Mouse (Mus musculus) CH12.LX (cell line): ENCODE data around the gene Hyal3. TPM values are rescaled to one million over a fixed set of nuclear protein-coding genes. Genes with fewer than 3 reads are reported as not detected.

Experiments
- DNase-seq: peaks from one replicate; pipeline ENCODE4 v3.0.0-alpha.2; 2013; ENCODE audit errors: extremely low read depth
- H3K27ac ChIP-seq: 2 replicates; pipeline ENCODE4 v1.5.1; 2012; ENCODE audit warnings: low read depth, mild to moderate bottlenecking, control low read depth, moderate library complexity; ENCODE audit not compliant: insufficient read depth
- H3K27me3 ChIP-seq: replicated peaks from 2 replicates; pipeline ENCODE3; 2012; ENCODE audit warnings: inconsistent platforms
- H3K36me3 ChIP-seq, 2 experiments: replicated peaks in 1 of 2; 2 replicates each; pipeline versions ENCODE3 to v1.6.1; 2012; ENCODE audit warnings: inconsistent platforms in 1 of 2, low read length in 1 of 2, mild to moderate bottlenecking in 1 of 2, mixed read lengths in 1 of 2, moderate library complexity in 1 of 2; ENCODE audit not compliant: control insufficient read depth in 1 of 2, insufficient read depth in 1 of 2
- H3K4me1 ChIP-seq, 2 experiments: 2 replicates each; pipeline ENCODE4 v1.6.1; 2012; ENCODE audit warnings: inconsistent platforms in 1 of 2, moderate library complexity in 1 of 2; ENCODE audit not compliant: insufficient read depth in 2 of 2, control insufficient read depth in 1 of 2
- H3K4me2 ChIP-seq: 2 replicates; pipeline ENCODE4 v1.6.1; 2012; ENCODE audit warnings: low read depth, mild to moderate bottlenecking, control low read depth; ENCODE audit not compliant: poor library complexity, insufficient read depth, severe bottlenecking
- H3K4me3 ChIP-seq, 3 experiments: fragments of 150-350 bp in 1 of 3; sonication (generic) in 1 of 3; replicated peaks in 1 of 3; 2 replicates each; pipeline versions ENCODE3 to v1.5.1; 2011 to 2012; ENCODE audit warnings: low read depth in 2 of 3, low read length in 2 of 3, mild to moderate bottlenecking in 2 of 3, moderate library complexity in 2 of 3, control low read depth in 1 of 3, improper control_type of control experiment in 1 of 3, inconsistent platforms in 1 of 3, mixed read lengths in 1 of 3; ENCODE audit not compliant: poor library complexity in 1 of 3
- H3K79me2 ChIP-seq: replicated peaks from 2 replicates; pipeline ENCODE4 v1.6.1; 2012; ENCODE audit warnings: mild to moderate bottlenecking, moderate library complexity; ENCODE audit not compliant: control insufficient read depth, poor library complexity, insufficient read depth, severe bottlenecking; ENCODE audit errors: extremely low read depth
- H3K9ac ChIP-seq: 2 replicates; pipeline ENCODE4 v1.6.1; 2012; ENCODE audit warnings: low read depth, mild to moderate bottlenecking, control low read depth, moderate library complexity; ENCODE audit not compliant: insufficient read depth
- H3K9me3 ChIP-seq: replicated peaks from 2 replicates; pipeline ENCODE3; 2012; ENCODE audit warnings: low read length, inconsistent platforms, mixed read lengths
- BHLHE40 ChIP-seq: IDR thresholded peaks from 2 replicates; pipeline ENCODE4 v1.6.1; 2011; ENCODE audit warnings: mild to moderate bottlenecking, low read depth, low read length, improper control_type of control experiment
- CHD1 ChIP-seq: IDR thresholded peaks from 2 replicates; pipeline ENCODE4 v1.6.1; 2012; ENCODE audit warnings: low read depth, low read length, improper control_type of control experiment, inconsistent platforms
- E2F4 ChIP-seq: IDR thresholded peaks from 2 replicates; pipeline ENCODE4 v1.6.1; 2011; ENCODE audit warnings: low read depth, low read length, improper control_type of control experiment; ENCODE audit not compliant: insufficient replicate concordance
- GABPA ChIP-seq: IDR thresholded peaks from 2 replicates; pipeline ENCODE4 v1.6.1; 2012; ENCODE audit warnings: low read depth, low read length, improper control_type of control experiment, inconsistent platforms; ENCODE audit not compliant: insufficient replicate concordance
- HCFC1 ChIP-seq: IDR thresholded peaks from 2 replicates; pipeline ENCODE4 v1.6.1; 2012; ENCODE audit warnings: low read depth, mild to moderate bottlenecking, inconsistent platforms, low read length, improper control_type of control experiment
- IRF4 ChIP-seq: IDR thresholded peaks from 2 replicates; pipeline ENCODE4 v1.6.1; 2014; ENCODE audit warnings: low read depth, mild to moderate bottlenecking, inconsistent platforms, low read length, improper control_type of control experiment
- JUN ChIP-seq: IDR thresholded peaks from 2 replicates; pipeline ENCODE4 v1.6.1; 2011; ENCODE audit warnings: low read depth, mild to moderate bottlenecking, low read length, improper control_type of control experiment, moderate library complexity; ENCODE audit not compliant: insufficient read depth
- MAX ChIP-seq: IDR thresholded peaks from 2 replicates; pipeline ENCODE4 v1.6.1; 2011; ENCODE audit warnings: low read length, improper control_type of control experiment
- MEF2A ChIP-seq: IDR thresholded peaks from 2 replicates; pipeline ENCODE4 v1.6.1; 2014; ENCODE audit warnings: low read depth, mild to moderate bottlenecking, inconsistent platforms, low read length, improper control_type of control experiment, borderline replicate concordance
- MXI1 ChIP-seq: IDR thresholded peaks from 2 replicates; pipeline ENCODE4 v1.6.1; 2011; ENCODE audit warnings: mild to moderate bottlenecking, low read depth, low read length, improper control_type of control experiment
- MYC ChIP-seq: IDR thresholded peaks from 2 replicates; pipeline ENCODE4 v1.6.1; 2011; ENCODE audit warnings: low read depth, mild to moderate bottlenecking, improper control_type of control experiment, low read length
- NRF1 ChIP-seq: IDR thresholded peaks from 2 replicates; pipeline ENCODE4 v1.6.1; 2014; ENCODE audit warnings: low read depth, mild to moderate bottlenecking, inconsistent platforms, low read length, improper control_type of control experiment, moderate library complexity
- POLR2A ChIP-seq: IDR thresholded peaks from 2 replicates; pipeline ENCODE4 v1.6.1; 2011; ENCODE audit warnings: low read depth, mild to moderate bottlenecking, improper control_type of control experiment, low read length
- RAD21 ChIP-seq: IDR thresholded peaks from 2 replicates; pipeline ENCODE4 v1.6.1; 2011; ENCODE audit warnings: low read depth, mild to moderate bottlenecking, low read length, improper control_type of control experiment, moderate library complexity
- RCOR1 ChIP-seq: conservative IDR thresholded peaks from 2 replicates; pipeline ENCODE4 v1.6.1; 2012; ENCODE audit warnings: low read depth, mild to moderate bottlenecking, inconsistent platforms, low read length, improper control_type of control experiment
- SMC3 ChIP-seq: IDR thresholded peaks from 2 replicates; pipeline ENCODE4 v1.6.1; 2011; ENCODE audit warnings: low read depth, low read length, improper control_type of control experiment
- TBP ChIP-seq: conservative IDR thresholded peaks from 2 replicates; pipeline ENCODE4 v1.6.1; 2011; ENCODE audit warnings: low read depth, low read length, improper control_type of control experiment
- TCF12 ChIP-seq: IDR thresholded peaks from 2 replicates; pipeline ENCODE4 v1.6.1; 2014; ENCODE audit warnings: low read depth, mild to moderate bottlenecking, inconsistent platforms, low read length, improper control_type of control experiment
- UBTF ChIP-seq: IDR thresholded peaks from 2 replicates; pipeline ENCODE4 v1.6.1; 2012; ENCODE audit warnings: low read depth, mild to moderate bottlenecking, inconsistent platforms, low read length, improper control_type of control experiment, moderate library complexity
- USF1 ChIP-seq: IDR thresholded peaks from 2 replicates; pipeline ENCODE4 v1.6.1; 2014; ENCODE audit warnings: low read depth, mild to moderate bottlenecking, inconsistent platforms, low read length, improper control_type of control experiment
- USF2 ChIP-seq: conservative IDR thresholded peaks from 2 replicates; pipeline ENCODE4 v1.6.1; 2011; ENCODE audit warnings: low read depth, low read length, improper control_type of control experiment
- dilution Hi-C: fragments of 300-500 bp; cut with MboI; formaldehyde crosslinking; loops from 2 replicates; pipeline ENCODE4 v1.14.3; 2020; ENCODE audit warnings: low sequenced_read_pairs; ENCODE audit not compliant: extremely low pct_unique_long_range_greater_than_20kb, extremely low pct_ligation_motif_present
- in situ Hi-C: fragments of 300-500 bp; cut with MboI; formaldehyde crosslinking; loops from 3 replicates; pipeline ENCODE4 v1.14.3; 2019; ENCODE audit warnings: low sequenced_read_pairs, low pct_ligation_motif_present, low pct_unique_long_range_greater_than_20kb, mixed read lengths
- polyA plus RNA-seq: library from polyadenylated mRNA; unstranded; fragments of >175 nt; gene quantifications from 2 replicates; pipeline ENCODE4 v1.2.1, GENCODE M21; 2012; ENCODE audit warnings: low read depth; ENCODE audit not compliant: insufficient read length
- total RNA-seq, 2 experiments: library from RNA; depleted of rRNA; stranded (reverse); fragments of 300-350 nt in 1 of 2; fragments of >200 nt in 1 of 2; gene quantifications; 2 replicates each; pipeline ENCODE4 v1.2.3; 2012 to 2014

The Hyal3 gene
- total and polyA plus RNA-seq, 3 experiments, result 0.12 to 0.21 (median 0.13) TPM

DNA sequence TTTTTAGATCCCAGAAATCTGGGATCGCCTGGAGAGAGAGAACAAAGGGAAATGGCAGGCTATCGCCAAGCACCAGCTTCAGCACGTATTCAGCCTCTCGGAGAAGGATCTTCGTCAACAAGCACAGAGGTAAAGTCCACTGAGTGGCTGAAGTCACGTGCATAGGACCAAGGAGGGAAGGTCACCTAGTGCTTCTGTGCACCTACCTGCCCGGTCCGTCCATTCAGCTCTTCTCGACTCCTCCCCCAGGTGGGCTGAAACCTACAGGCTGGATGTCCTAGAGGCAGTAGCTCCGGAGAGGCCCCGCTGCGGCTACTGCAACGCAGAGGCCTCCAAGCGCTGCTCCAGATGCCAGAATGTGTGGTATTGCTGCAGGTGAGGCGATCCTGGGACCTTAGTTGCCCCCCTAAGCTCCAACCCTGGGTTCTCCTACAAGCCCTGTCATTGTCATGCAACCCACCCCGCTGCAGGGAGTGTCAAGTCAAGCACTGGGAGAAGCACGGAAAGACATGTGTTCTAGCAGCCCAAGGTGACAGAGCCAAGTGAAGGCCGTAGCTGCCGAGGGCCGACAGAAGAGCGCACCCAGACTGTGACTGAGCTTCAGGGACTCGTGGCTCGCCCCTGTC lies 30.0 kb upstream of the Hyal3 start:
- TF ChIP-seq USF2, result no peak
- no peak for TF ChIP-seq MAX
- TF ChIP-seq MXI1, result no peak
- TF ChIP-seq BHLHE40, result no peak
- TF ChIP-seq USF1, result no peak
- no peak for TF ChIP-seq RCOR1
- no peak for TF ChIP-seq MYC
- no peak for TF ChIP-seq CHD1
- TF ChIP-seq HCFC1, result no peak
- no peak for TF ChIP-seq GABPA
- no peak for TF ChIP-seq RAD21
- no peak for TF ChIP-seq NRF1
- no peak for TF ChIP-seq MEF2A
- no peak for TF ChIP-seq IRF4
- TF ChIP-seq SMC3, result no peak
- TF ChIP-seq UBTF, result no peak
- no peak for TF ChIP-seq TBP
- TF ChIP-seq POLR2A, result no peak
- no peak for TF ChIP-seq E2F4
- no peak for TF ChIP-seq JUN
- Histone ChIP-seq H3K9ac (no peak overlapping the region), H3K9me3 (no peaks in the 10 kb centered on the region), H3K4me3 (no peak overlapping the region), H3K4me1 (peaks cover 5 to 44% of the 10 kb centered on the region in 2 experiments), H3K27ac (no peak overlapping the region), H3K79me2 (peaks cover 7% of the 10 kb centered on the region), H3K4me2 (no peak overlapping the region), H3K36me3 (peaks cover 5 to 15% of the 10 kb centered on the region in 2 experiments), H3K27me3 (no peaks in the 10 kb centered on the region)
- no peak for DNase-seq
- in situ Hi-C loops, result no loop called here
- dilution Hi-C loops, result no loop called here

GRCm38 (mm10) chr9:107551117-107551889 lies 29.3 kb upstream of the Hyal3 start, which contains the start of gene Rassf1:
Gene Rassf1 (plus strand): TSS chr9:107551555.
- Histone ChIP-seq H3K9ac (no peak within 1 kb of the TSS), H3K4me1 (peaks cover 5 to 43% of the 10 kb centered on the region in 2 experiments), H3K79me2 (peaks cover 14% of the 10 kb centered on the region), H3K4me3 (no peak within 1 kb of the TSS), H3K27ac (no peak within 1 kb of the TSS), H3K36me3 (peaks cover 5 to 15% of the 10 kb centered on the region in 2 experiments), H3K9me3 (no peaks in the 10 kb centered on the region), H3K4me2 (no peak within 1 kb of the TSS), H3K27me3 (no peaks in the 10 kb centered on the region)
- in situ Hi-C loops, result no loop called here
- dilution Hi-C loops, result no loop called here
- TF ChIP-seq TCF12 (no peak), JUN (no peak), MAX (no peak)
- no peak for DNase-seq
